Mouse (Mus musculus) spleen, postnatal 14 days (tissue): ENCODE data around the gene Fnbp1.

Source experiments
- DNase-seq, 2 experiments: peaks; one replicate each; pipeline ENCODE4 v3.0.0; 2021 to 2022; ENCODE audit warnings: low spot score in 2 of 2

The Fnbp1 gene

DNA sequence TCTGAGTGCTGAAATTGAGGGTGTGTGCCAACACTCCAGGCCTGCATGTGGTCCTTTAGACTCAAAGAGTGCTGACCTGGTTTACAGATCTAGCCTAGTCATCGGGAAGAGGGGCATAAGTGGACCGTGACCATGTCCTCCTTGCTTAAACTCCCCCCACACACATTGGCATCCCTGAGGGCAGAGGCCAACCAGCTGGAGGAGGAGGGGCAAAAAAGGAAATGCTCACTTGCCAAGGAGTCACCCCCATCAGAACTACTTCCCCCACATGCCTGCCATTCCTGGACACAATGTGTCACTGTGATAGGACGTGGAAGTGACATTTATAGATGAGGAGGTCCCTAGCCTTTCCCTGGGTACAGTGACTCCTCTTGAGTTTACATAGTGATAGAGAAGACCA is 116.3 kb downstream of the Fnbp1 start:
- no peak for DNase-seq

DNA sequence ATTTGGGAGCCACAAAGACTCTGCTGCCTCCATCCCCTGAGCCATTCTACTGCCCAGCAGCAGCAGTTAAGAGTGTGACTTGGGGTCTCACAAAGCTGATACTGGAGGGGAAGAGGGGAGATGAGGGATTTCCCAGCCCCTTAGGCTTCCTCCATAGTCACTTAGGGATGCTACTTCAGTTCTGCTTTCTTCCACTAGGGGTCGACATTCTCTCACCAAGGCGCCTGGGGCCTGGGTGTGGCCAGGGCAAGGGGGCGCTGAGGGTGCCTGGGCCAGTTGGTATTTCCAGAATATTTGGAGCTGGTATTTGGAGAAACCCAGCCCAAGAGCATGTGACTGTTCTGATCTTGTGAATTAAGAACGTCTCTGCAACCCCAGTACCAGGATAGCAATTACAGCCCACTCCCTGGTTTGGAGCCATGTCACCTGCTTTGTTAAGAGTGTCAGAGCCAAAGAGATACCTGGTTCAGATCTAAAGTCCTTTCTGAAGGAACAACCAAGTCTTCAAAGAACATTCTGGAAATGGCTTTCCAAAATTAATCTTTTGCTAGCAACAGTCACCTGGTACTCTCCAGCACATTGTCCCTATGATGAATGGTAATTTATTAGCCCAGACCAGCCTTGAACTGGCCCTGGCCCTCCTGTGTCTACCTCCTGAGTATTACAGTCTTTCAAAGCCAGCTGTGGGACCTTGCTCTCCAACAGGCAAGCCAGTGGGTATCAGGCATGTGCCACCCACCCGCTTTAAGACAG is 117.0 kb downstream of the Fnbp1 start:
- DNase-seq, result peak in 1 of 2 experiments; percentile 56

DNA sequence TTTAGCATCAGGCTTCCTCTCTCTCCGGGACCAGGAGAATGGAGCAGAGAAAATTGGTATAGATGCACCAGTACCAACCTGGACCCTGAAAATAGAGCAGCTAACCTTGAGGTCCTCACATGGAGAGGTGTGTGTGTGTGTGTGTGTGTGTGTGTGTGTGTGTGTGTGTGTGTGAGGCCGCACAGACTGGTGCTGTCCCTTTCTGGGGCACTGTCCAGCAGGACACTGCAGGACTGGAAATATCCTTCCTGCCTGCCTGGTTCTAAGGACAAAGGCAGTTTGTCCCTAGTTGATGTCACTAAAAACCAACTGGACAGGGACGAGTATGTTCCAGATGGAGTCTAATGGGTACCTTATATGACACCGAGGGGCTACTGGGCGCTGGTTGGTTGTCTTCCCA is 117.9 kb downstream of the Fnbp1 start:
- DNase-seq, result no peak

DNA sequence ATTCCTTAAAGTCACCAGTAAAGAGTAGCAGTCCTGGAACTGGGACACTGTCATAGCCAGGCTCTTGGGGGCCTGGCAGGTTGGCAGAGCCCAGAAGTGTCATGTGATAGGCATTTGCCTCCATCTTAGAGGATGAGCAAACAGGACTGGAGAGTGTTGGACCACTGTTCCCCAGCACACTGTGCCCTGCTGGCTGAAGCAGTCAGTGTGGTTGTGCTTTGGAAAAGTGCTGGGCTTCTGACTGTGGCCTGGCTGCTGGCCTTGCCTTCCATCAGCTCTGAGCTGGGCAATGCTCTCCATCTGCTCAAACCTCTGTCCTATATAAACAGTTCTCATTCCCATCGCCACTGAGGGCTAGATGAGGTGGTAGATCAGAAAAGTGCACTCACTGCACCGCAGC is 121.6 kb downstream of the Fnbp1 start:
- no peak for DNase-seq

DNA sequence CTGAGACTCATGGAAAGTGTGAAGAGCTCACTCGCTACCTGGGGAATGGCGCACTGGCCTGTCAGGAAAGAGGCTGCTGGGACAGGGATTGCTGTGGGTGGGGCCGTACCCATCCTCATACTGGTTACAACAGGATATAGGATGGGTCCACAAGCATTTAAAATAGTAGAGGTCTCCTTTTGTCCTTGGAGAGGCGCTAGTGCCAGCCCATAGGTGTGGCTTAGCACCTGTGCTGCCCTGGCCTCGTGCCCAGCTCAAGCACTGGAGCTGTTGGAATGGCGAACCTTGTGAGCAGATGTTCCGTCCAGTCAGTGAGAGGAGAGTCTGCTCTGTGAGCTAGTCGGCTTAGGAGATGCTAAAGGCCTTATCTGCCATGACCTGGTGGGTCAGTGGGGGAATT is 122.8 kb downstream of the Fnbp1 start:
- DNase-seq, result no peak

DNA sequence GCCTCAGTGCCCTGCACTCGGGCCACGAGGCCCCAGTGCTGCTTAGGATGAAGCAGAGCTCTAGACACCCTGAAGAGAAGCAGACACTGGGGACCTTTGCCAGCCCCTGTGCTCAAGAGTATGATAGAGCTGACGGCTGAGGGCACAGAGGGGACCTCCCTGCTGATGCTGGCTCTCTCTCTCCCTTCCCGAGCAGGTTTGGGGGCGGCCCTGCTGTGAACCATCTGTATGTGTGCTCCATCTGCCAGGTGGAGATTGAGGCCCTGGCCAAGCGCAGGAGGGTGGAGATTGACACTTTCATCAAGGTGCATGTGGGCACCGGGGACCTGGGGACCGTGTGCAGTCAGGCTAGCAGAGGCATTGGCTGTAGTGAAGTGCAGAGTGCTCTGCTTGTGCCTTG is 123.3 kb downstream of the Fnbp1 start:
- DNase-seq, result no peak

DNA sequence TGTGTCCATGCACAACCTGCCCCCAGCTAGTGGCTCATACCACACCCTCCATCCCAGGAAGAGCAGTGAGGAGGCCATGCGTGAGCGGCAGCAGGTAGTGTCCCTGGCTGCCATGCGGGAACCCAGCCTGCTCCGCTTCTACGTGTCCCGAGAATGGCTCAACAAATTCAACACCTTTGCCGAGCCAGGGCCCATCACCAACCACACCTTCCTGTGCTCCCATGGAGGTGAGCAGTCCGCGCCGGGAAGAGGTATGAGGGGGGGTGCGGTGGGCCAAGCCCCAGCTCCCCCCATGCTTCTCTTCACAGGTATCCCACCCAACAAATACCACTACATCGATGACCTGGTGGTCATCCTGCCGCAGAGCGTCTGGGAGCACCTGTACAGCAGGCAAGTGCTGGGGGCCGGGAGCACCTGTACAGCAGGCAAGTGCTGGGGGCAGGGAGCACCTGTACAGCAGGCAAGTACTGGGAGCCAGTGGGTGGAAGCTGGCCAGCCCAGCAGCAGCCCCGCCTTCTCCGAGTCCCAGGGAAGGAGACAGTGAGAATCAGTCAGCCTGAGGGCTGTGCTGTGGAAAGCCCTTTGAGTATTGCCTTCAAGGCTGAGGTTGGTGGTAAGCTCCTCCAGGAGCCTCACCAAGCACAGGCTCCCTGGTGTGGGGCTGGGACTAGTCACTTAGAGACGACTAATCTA is 124.0 kb downstream of the Fnbp1 start:
- DNase-seq, result no peak

DNA sequence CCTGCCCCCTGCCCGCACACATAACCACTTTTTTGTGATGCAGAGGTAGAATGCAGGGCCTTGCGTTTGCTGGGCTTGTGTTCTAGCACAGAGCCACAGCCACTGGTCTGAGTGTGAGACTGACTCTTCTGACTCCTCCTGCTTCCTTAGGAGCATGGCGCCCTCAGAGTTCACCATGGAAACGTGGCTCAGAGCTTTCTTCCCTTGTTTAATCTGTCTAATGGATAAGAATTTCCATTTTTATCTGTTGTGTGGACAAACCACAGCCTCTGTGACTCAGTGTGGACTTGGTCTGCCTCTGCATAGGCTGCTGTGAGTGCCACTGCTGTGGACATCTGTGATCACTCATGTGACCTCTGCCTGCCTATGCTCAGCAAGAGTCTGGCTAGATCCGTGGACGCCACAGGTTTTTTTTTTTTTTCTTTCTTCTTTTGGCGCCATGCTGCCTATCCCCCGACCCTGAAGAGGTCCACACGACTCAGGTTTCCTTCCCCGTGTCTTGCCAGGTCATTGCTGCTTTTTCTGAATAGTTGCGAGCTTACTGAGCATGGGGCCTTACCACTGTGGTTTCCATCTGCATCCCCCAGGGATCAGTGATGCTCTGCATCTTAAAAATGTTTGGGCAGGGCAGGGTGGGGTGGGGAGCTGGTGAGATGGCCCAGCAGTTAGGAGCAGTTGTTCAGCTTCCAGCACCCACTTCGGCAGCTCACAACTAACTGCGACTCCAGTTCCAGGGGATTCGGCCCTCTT is 128.3 kb downstream of the Fnbp1 start:
- DNase-seq, result no peak

DNA sequence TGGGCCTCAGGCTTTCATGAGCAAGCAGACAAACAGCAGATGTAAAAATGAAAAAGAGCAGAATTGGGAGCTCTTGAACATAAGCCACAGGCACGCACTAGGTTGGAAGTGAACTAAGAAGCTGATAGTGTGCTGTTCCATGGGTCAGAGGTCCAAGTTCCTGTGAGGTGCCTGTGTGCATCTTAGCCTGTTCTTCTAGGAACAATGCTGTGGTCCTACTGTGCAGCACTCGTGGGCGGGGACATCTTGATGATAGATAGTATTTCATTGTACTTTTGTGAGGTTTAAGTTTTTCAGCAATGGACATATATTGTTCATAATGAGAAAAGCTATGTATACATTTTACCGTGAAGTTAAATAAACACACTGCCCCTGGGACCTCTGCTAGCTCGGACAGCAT is 134.6 kb downstream of the Fnbp1 start:
- DNase-seq, result no peak

DNA sequence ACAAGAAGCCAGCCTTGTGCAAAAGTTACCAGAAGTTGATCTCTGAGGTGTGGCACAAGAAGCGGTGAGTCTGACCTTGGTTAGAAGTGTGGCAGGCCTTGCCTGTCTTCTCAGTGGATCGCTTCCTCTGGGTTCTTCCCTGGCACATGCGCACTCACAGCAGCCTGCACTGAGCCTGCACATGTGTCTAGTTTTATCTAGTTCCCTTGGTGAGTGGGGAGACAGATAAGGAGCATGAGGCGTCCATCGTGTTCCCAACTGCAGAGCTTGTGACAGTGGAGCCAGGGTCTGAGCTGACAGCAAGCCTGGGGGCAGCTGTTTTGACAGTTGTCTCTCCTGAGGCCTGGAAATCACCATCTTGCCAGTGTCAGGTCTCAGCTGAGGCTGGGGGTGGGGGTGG is 135.4 kb downstream of the Fnbp1 start:
- DNase-seq, result peak; percentile 23 to 28

DNA sequence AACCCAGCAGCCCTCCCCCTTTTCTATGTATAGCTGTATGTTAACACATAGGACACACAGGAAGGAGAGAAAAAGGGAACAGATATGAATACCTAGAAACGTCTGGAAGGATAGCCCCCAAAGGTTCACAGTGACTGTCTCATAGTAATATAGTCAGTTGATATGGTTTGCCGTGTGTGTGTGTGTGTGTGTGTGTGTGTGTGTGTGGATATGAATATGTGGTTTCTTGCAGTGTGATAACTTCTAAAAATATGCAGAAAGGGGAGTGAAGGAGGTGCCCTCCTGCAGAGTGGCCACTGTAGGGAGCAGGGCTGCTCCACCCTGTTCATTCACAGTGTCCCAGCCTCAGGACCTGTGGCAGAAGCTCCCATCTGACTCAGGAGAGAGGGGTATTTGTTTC is 136.4 kb downstream of the Fnbp1 start:
- no peak for DNase-seq

DNA sequence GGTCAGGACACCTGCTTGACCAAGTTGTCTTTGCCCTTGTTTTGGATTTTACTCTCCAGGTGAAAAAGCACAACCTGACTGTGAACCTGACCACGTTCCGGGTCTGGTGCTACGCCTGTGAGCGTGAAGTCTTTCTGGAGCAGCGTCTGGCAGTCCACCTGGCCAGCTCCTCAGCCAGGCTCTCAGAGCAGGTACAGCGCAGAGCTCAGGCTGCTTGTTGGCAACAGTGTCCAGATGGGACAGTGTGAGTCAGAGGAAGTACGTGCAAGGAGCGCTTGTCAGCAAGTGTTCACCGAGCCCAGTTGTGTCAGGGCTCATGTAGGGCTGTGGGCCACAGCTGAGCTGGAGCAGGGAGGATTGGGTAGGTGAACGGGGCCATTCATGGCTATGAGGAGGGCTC is 139.0 kb downstream of the Fnbp1 start:
- DNase-seq, result no peak

DNA sequence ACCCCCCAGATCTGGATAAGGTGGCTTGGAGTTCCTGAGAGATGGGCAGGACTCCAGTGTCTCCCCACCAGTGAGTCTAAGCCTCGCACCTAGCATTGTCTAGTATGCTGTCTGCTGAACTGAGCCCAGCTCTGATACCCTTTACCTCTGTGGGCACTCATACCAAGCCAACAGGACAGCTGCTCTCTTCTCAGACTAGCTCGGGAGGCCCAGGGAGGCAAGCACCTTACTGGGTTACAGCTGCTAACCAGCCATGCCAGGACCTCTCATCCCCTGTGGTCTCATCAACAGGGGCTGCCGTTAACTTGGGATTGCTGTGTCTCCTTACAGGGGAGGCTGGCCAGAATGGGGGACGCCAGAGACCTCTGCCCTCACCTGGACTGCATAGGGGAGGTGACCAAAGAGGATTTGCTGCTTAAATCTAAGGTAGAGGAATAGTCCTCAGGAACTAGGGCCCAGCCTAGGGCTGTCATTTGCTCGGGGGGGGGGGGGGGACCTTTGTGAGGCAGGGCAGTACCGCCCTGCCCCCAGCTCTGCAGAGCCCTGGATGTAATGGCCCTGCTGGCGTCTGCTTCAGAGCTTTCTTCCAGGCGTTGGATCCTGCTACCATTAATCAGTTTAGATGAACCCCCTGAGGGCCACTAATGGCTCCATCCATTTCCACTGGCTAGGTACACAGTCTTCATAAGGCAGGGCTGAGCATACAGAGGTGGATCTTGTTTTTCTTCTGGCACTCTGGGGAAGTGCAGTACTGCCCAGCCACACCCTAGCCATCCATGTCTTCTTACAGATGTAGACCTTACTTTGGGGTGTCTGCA is 143.2 kb downstream of the Fnbp1 start:
- no peak for DNase-seq

DNA sequence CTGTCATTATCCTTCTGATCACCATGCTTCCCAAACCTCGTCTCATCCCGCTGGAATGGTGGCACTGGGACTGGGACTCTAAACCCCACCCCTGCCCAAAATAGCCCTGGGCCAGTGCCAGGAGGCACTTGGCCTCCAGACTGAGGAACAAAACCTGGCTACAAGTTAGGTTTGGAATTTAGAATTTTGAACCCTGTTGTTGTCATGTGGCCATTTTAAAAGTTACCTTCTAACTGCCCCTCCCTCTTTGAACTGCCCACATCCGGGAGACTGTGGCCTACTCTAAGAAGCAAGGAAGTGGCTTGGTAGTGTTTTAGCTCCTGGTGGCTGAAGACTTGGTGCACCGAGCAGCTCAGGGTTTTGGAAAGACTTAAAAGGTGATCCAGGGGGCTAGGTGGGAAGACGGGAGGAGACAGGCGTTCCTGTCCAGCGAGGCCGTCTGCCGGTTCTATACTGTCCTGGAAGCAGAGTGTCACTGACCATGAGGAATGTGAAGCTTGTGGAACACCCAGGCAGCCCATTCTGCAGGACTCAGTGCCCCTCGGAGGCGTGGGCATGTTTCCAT is 146.3 kb downstream of the Fnbp1 start:
- no peak for DNase-seq

DNA sequence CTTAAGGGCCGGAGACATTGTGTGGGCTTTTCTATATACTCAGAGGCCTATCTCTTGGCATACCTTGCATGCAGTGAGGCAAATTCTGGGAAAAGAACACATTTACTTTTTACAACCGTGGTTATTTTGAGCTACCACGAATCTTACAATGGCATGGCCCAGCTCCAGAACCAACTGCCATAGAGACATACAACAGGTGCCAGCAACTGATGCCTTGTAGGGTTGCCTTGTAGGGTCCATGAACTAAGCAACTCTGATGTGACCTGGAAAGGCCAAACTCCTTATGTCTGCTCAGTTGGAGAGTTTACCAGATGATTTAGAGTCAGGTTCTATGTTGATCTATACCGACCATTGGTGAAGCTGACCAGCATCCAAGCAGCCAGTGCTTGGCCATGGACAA is 147.0 kb downstream of the Fnbp1 start:
- DNase-seq, result no peak

DNA sequence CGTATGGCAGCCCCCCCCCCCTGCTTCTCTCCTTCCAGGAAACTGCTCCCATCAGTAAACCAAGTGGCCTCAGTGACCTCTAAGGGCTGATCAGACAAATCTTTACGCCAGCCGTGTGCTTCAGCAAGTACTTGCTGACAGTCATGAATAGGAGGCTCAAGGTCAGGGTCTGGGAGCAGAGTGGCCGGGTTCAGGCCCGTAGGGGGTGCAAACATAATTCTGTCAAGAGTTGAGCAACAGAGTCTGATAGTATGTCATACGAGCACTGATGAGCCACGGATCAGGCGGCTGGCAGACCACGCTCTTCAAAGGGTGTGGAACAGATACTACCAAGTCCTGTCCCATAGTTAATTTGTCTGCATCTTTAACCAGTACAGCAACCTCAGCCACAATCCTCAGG is 151.6 kb downstream of the Fnbp1 start:
- no peak for DNase-seq

DNA sequence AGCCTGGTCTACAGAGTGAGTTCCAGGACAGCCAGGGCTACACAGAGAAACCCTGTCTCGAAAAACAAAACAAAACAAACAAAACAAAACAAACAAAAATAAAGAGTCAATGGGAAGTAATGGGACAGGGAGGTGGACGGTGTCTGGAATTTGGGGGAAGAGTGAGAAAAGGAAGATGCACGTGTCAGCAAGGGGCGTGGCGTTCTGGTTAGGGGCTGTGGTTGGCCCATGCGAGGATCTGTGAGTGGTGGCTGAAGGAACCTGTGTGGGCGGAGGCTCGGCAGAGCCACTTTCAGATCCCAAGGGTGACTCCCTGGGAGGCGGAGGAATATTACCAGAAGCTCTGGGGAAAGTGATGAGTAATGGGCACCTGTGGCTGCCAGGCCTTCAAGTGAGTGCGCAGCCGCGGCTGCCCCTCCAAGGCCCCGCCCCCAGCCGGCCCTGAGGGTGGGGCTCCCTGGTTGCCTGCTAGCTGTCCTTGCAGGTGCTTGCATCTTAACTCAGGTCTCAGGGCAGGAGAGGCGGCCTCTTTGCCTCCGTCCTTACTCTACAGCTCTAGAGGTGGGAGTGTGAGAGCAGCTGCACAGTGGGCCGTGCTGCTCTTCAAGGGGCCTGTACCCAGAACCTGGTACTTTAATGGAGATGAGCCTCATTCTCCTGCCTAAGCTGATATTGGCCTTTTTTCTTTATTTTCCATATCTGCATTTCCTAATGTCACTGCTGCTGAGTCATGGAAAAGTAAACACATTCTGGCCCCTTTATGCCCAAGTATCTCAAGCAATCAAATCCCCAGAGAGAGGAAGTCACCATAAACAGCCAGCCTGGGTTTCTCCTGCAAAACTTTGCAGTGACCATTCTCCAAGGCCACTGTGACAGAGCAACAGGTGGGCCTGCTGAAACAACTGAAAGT is 156.4 kb downstream of the Fnbp1 start:
- DNase-seq, result peak in 1 of 2 experiments; percentile 24

DNA sequence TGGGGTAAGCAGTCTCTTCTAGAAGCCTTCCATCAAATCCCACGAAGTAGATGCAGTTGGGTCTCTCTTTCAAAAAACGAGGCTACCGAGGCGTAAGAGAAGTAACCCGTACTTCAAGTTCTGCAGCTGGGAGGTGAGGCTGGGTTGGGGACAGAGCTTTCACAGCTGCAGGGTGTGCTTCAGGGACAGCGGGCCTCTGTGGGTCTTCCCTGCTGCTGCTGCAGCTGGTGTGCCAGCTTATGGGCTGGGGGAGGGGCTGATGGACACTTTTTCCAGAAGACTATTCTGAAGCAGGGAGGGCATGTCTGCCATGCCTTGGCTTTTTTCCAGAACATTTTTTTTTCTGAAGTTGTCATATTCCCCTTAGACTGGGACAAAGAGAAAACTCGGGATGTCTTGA is 158.8 kb downstream of the Fnbp1 start:
- DNase-seq, result no peak

DNA sequence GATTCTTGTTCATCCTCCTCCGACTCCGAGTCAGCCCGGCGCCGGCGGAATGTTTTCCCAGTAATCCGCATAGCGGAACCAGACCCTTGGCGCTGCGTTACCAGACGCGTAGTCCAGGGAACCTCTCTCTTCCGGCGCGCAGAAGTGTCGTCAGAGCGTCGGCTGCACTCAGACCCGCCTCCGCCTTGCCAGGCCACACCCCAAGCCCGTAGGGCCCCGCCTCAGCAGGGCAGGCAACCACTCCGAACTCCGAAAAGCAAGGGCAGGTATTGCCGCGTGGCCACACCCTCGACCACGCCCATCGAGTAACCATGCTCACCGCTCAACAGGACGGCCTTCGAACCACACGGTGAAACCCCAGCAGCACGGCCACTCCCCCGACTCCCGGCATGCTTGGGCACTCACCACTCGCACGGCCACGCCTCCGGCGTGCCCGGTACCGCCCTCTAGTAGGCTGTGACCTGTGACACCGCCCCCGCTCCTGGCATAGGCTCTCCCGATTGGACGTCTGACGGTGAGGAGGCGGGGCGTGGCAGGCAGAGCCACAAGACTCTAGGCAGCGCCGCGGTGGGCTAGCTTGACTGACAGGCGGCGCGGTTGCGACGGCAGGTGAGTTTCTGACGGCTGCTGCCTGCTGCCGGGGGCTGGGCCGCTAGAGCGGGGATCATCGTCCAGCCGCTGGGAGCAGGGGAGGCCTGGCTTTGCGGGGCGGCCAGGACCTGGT is 159.9 kb downstream of the Fnbp1 start, which contains the start of the genes BC005624 and Usp20:
TSS of gene BC005624 (minus strand) at position 412 of the 724 bp plus-strand sequence.
TSS of gene Usp20 (plus strand) at position 490 of the 724 bp plus-strand sequence.
- peak; percentile 98 to 99 for DNase-seq
